Mouse (Mus musculus): ENCODE data around the gene Kctd12.
A peak's percentile ranks its signal among the peaks of the same experiment; 100 is the strongest.

Gene Kctd12

GRCm38 (mm10) chr14:102982627-102983540, at the start of gene Kctd12:
Kctd12 (minus strand) TSS chr14:102982637.
- peak; percentile 83 to 84 for DNase-seq (ENCODE audit: low spot score in 2 of 2)

- DNase-seq (ENCODE audit: low spot score in 2 of 2) = no peak
Measured at GRCm38 (mm10) chr14:103029203-103029602, 46.8 kb upstream of the Kctd12 start.

GRCm38 (mm10) chr14:103020046-103020445, 37.6 kb upstream of the Kctd12 start:
- peak in 1 of 2 experiments; percentile 46 for DNase-seq (ENCODE audit: low spot score in 2 of 2)

- no peak for DNase-seq (ENCODE audit: low spot score in 2 of 2)
Measured at GRCm38 (mm10) chr14:103017009-103017408, 34.6 kb upstream of the Kctd12 start.

- DNase-seq (ENCODE audit: low spot score in 2 of 2) = peak; percentile 64 to 75
Measured at GRCm38 (mm10) chr14:103012563-103013150, 30.2 kb upstream of the Kctd12 start.

GRCm38 (mm10) chr14:103011782-103012181, 29.3 kb upstream of the Kctd12 start:
- peak; percentile 49 to 59 for DNase-seq (ENCODE audit: low spot score in 2 of 2)

- no peak for DNase-seq (ENCODE audit: low spot score in 2 of 2)
Measured at GRCm38 (mm10) chr14:103007737-103008136, 25.3 kb upstream of the Kctd12 start.

GRCm38 (mm10) chr14:102994662-102995561, 12.5 kb upstream of the Kctd12 start:
- DNase-seq (ENCODE audit: low spot score in 2 of 2) = peak; percentile 82 to 85

GRCm38 (mm10) chr14:102990765-102991164, 8.3 kb upstream of the Kctd12 start:
- DNase-seq (ENCODE audit: low spot score in 2 of 2) = no peak

GRCm38 (mm10) chr14:102989866-102990265, 7.4 kb upstream of the Kctd12 start:
- DNase-seq (ENCODE audit: low spot score in 2 of 2) = no peak

GRCm38 (mm10) chr14:102989254-102989653, 6.8 kb upstream of the Kctd12 start:
- DNase-seq (ENCODE audit: low spot score in 2 of 2) = no peak

GRCm38 (mm10) chr14:102987626-102988025, 5.2 kb upstream of the Kctd12 start:
- DNase-seq (ENCODE audit: low spot score in 2 of 2) = no peak

- DNase-seq (ENCODE audit: low spot score in 2 of 2) = no peak
Measured at GRCm38 (mm10) chr14:102983686-102984085, 1.2 kb upstream of the Kctd12 start.

- DNase-seq (ENCODE audit: low spot score in 2 of 2) = peak; percentile 53 to 61
Measured at GRCm38 (mm10) chr14:102982016-102982626, 316 bp downstream of the Kctd12 start.

GRCm38 (mm10) chr14:102981441-102982015, 909 bp downstream of the Kctd12 start:
- peak; percentile 78 to 83 for DNase-seq (ENCODE audit: low spot score in 2 of 2)

- no peak for DNase-seq (ENCODE audit: low spot score in 2 of 2)
Measured at GRCm38 (mm10) chr14:102980986-102981385, 1.5 kb downstream of the Kctd12 start.

- DNase-seq (ENCODE audit: low spot score in 2 of 2) = peak; percentile 56 to 61
Measured at GRCm38 (mm10) chr14:102980481-102980880, 2.0 kb downstream of the Kctd12 start.

GRCm38 (mm10) chr14:102979831-102980230, 2.6 kb downstream of the Kctd12 start:
- no peak for DNase-seq (ENCODE audit: low spot score in 2 of 2)

- no peak for DNase-seq (ENCODE audit: low spot score in 2 of 2)
Measured at GRCm38 (mm10) chr14:102975865-102976264, 6.6 kb downstream of the Kctd12 start.

- no peak for DNase-seq (ENCODE audit: low spot score in 2 of 2)
Measured at GRCm38 (mm10) chr14:102968824-102969223, 13.6 kb downstream of the Kctd12 start.

- DNase-seq (ENCODE audit: low spot score in 2 of 2) = no peak
Measured at GRCm38 (mm10) chr14:102966241-102966640, 16.2 kb downstream of the Kctd12 start.

Measured in right cerebral cortex, postnatal 10 days (tissue).